Mouse (Mus musculus) kidney, embryonic 15.5 days (tissue): ENCODE measurements at regions not wholly inside any gene's neighbourhood (a gene's known extent, or its start where the extent isn't known, plus 50 kb on each side); places are given as distances from the start of the nearest gene placed in this dataset.

Experiments used
- ATAC-seq: fragments of 200-750 bp; cut with Nextera tagmentation; replicated peaks from 2 replicates; pipeline ENCODE4 v1.8.0; 2017; ENCODE audit warnings: moderate TSS enrichment; ENCODE audit not compliant: low FRiP score
- H3K27ac ChIP-seq: fragments of 300-500 bp; sonication (generic); 2 replicates; pipeline ENCODE4 v1.5.1; 2015; ENCODE audit warnings: mild to moderate bottlenecking, inconsistent platforms
- H3K27me3 ChIP-seq: fragments of 300-500 bp; sonication (generic); 2 replicates; pipeline ENCODE4 v1.6.1; 2015; ENCODE audit warnings: inconsistent platforms
- H3K36me3 ChIP-seq: fragments of 300-500 bp; sonication (generic); 2 replicates; pipeline ENCODE4 v1.6.1; 2015; ENCODE audit warnings: inconsistent platforms
- H3K4me1 ChIP-seq: fragments of 300-500 bp; sonication (generic); 2 replicates; pipeline ENCODE4 v1.6.1; 2015; ENCODE audit warnings: inconsistent platforms
- H3K4me2 ChIP-seq: fragments of 300-500 bp; sonication (generic); 2 replicates; pipeline ENCODE4 v1.6.1; 2015; ENCODE audit warnings: moderate library complexity, mild to moderate bottlenecking, inconsistent platforms
- H3K4me3 ChIP-seq: fragments of 300-500 bp; sonication (generic); replicated peaks from 2 replicates; pipeline ENCODE4 v1.5.1; 2015; ENCODE audit warnings: mild to moderate bottlenecking, inconsistent platforms
- H3K9ac ChIP-seq: fragments of 300-500 bp; sonication (generic); 2 replicates; pipeline ENCODE4 v1.6.1; 2015; ENCODE audit warnings: mild to moderate bottlenecking, inconsistent platforms
- H3K9me3 ChIP-seq: fragments of 300-500 bp; sonication (generic); replicated peaks from 2 replicates; pipeline ENCODE4 v1.6.1; 2016; ENCODE audit warnings: inconsistent platforms
- WGBS: fragments of 180-500 bp; shearing (Covaris S2); methylation state at CpG from one replicate; pipeline ENCODE4 v1.1.7; 2015; ENCODE audit warnings: mixed read lengths; 5-methylcytosine and 5-hydroxymethylcytosine counted together

DNA sequence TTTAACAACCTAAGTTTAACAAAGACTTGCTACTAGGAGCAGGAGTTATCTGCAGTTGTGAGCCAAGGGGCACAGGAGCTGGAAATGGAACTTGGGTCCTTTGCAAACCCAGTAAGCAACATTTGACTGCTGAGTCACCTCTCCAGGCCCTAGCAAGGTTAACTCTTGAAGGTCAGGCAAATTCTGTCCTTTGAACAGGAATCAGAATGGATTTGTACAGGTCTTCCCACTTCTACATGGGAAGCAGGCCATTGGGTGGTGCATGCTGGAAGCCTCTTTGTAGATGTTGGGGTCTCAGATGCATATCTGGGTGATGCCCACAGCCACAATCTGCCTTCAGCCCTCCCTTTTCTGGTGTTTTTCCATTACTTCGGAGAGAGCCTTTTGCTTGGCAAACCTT, 255.3 kb downstream of the Icos start:
- Histone ChIP-seq H3K27ac (no peak overlapping the region), H3K9ac (no peak overlapping the region), H3K27me3 (no peaks in the 10 kb centered on the region), H3K36me3 (no peaks in the 10 kb centered on the region), H3K4me2 (no peak overlapping the region), H3K4me1 (peaks cover 17% of the 10 kb centered on the region), H3K9me3 (no peaks in the 10 kb centered on the region), H3K4me3 (no peak overlapping the region)
- 59% methylated on average over 1 of the region's 1 CpGs for WGBS
- ATAC-seq = no peak

DNA sequence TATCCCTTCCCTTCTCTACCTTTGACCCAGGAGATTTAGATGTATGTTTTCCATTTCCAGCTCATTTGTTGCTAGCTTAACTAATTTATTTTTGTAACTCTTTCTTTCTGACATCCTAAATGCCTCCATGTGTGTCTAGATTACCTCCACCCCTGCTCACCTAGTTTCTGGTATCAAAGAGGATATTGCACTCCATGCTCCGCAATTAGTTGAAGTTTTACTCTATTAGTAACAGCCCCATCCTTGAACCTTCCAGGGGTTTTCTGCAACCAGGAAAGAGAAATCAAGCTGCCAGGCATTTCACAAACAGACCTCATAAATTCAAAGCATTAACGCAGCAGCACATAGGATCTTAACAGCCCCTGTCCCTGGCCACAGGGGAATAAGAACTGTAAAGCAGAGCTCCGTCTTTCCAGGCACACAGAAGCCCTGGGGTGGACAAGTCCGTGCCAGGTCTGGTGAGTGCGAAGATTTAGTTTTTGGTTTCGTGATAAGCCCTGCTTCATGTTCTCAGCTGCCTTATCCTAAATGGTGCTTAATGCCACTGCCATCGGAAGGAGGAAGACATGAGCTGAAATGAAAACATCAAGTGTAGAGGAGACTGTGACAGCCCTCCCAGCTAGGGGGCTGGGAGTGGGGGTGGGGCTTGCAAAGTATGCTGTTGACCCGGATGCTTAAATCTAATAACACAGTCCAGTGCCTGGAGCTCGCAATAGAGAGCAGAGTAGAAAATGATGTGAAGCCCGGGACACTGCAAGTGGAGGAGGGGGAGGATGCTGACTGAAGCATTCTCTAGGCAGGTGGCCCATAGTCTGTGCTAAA, 256.0 kb downstream of the Icos start:
- 12% methylated on average over 10 of the region's 10 CpGs for WGBS
- Histone ChIP-seq H3K4me1 (peaks cover 17% of the 10 kb centered on the region), H3K27me3 (no peaks in the 10 kb centered on the region), H3K36me3 (no peaks in the 10 kb centered on the region), H3K9me3 (no peaks in the 10 kb centered on the region), H3K27ac (peak overlapping the region; percentile 25), H3K4me2 (peak overlapping the region; percentile 53), H3K4me3 (peak overlapping the region; percentile 23), H3K9ac (no peak overlapping the region)
- ATAC-seq = peak; percentile 89

DNA sequence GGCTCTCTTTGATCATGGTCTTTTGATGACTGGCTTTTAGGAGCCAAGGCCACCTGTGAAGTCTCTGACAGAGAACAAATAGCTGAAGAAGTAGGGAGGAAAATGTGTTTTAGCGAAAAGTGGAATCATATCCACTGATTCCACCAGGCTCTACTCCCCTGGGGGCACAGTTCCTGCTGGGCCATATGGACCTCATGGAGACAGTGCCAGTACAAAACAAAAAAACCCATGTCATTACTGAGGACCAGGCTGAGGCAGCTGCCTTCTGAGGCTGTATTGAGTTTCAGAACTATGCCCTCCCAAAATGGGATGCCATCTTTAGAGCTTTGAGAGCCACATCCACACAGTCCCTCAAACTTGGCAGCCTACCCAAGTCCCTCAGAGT, 256.6 kb downstream of the Icos start:
- H3K36me3 ChIP-seq = no peaks in the 10 kb centered on the region
- no peaks in the 10 kb centered on the region for H3K27me3 ChIP-seq
- peak; percentile 29; the same call in 1 of the 2 replicates for ATAC-seq
- peak overlapping the region; percentile 25; the same call in 1 of the 2 replicates for H3K27ac ChIP-seq
- peak overlapping the region; percentile 53 for H3K4me2 ChIP-seq
- no peaks in the 10 kb centered on the region for H3K9me3 ChIP-seq
- H3K4me3 ChIP-seq = 0 out of 2 replicates have a peak overlapping the region, but pooled peaks have one; percentile 23
- H3K9ac ChIP-seq = no peak overlapping the region
- WGBS = 6% methylated on average over 1 of the region's 1 CpGs
- H3K4me1 ChIP-seq = peaks cover 17% of the 10 kb centered on the region

DNA sequence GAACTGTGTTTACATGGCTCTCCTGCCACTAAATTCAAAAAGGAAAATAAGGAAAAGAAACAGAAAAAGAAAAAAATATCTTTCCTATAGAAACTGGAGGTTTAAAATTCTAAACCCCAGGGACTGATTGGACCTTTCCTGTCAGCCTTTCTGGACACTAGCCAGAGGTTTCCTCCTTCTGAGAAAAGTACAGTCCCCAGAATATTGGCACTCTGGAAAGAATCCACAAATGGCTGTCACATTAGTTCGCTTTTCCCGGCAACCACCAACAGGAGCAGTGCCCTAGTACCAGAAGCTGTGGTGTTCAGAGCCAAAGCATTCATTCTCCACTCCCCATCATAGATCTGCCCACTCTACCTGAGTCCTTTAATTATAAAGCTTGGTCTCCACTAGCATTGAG, 258.8 kb downstream of the Icos start:
- Histone ChIP-seq H3K27ac (no peak overlapping the region), H3K36me3 (no peaks in the 10 kb centered on the region), H3K9me3 (no peaks in the 10 kb centered on the region), H3K9ac (no peak overlapping the region), H3K4me1 (peaks cover 17% of the 10 kb centered on the region), H3K4me3 (no peak overlapping the region), H3K27me3 (no peaks in the 10 kb centered on the region), H3K4me2 (no peak overlapping the region)
- 84% methylated on average over 2 of the region's 2 CpGs for WGBS
- ATAC-seq = no peak

DNA sequence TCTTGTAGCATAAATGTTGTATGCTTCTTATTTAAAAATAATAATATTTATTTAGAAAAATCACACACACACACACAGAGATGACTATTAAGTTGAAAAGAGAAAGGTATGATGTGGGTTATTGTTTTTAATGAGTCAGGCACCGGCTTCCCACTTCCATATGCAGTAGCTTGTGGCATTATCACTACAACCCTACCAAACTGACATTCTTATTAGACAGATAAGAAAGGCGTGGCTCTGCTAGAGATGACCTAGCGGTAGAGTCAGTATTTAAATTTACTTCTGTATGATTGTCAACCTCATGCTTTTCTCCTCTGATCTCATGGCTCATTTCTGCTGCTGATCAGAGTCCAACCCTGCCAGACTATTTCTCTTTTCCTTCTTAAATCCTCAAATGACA, 260.9 kb downstream of the Icos start:
- H3K9ac ChIP-seq = no peak overlapping the region
- H3K27ac ChIP-seq = no peak overlapping the region
- no peak overlapping the region for H3K4me3 ChIP-seq
- 93% methylated on average over 3 of the region's 3 CpGs for WGBS
- no peaks in the 10 kb centered on the region for H3K9me3 ChIP-seq
- H3K27me3 ChIP-seq = no peaks in the 10 kb centered on the region
- no peak overlapping the region for H3K4me2 ChIP-seq
- no peak for ATAC-seq
- peaks cover 10% of the 10 kb centered on the region for H3K4me1 ChIP-seq
- H3K36me3 ChIP-seq = no peaks in the 10 kb centered on the region

DNA sequence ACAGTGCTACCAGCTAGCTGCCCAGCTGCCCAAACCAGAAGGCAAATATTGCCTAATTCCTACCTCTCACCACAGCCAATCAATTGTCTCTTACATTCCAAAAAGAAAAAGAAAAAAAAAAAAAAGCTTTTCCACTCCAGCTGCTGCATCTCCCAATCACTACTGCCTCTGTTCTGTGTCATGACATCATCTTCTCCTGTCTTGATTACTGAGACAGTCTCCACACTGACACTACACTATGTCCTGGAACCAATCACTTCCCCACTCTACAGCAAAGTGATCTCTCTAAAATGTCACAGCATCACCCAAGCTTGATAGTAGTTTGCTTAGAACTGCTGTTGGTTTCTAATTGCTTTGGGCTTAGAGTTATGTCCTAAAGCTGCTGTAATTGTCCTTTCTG, 279.8 kb downstream of the Icos start:
- no peak overlapping the region for H3K4me3 ChIP-seq
- H3K36me3 ChIP-seq = no peaks in the 10 kb centered on the region
- H3K27me3 ChIP-seq = no peaks in the 10 kb centered on the region
- no peak overlapping the region for H3K4me2 ChIP-seq
- no peak overlapping the region for H3K27ac ChIP-seq
- no peak overlapping the region for H3K9ac ChIP-seq
- peaks cover 3% of the 10 kb centered on the region for H3K4me1 ChIP-seq
- ATAC-seq = no peak
- no peaks in the 10 kb centered on the region for H3K9me3 ChIP-seq

DNA sequence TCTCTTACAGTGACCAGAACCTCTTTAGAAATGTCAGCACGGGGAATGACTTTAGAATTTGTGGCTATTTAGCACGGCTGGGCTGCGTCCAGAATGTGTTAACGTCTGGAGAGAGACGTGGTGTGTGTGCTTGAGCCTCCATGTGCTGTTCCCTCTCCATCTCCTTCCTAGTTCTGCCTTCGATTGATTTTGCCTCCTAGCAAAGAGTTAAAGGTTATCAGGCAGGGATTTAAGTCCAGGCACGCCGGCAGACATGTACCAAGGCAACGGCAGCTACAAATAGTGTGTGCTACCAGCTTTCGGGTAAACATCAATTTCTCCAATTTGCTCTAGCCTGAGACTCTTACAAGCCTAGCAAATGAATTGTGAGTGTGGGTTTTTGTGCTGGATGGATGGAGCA, 285.7 kb downstream of the Icos start:
- Histone ChIP-seq H3K9me3 (no peaks in the 10 kb centered on the region), H3K4me3 (no peak overlapping the region), H3K9ac (no peak overlapping the region), H3K4me2 (no peak overlapping the region), H3K27ac (no peak overlapping the region), H3K36me3 (no peaks in the 10 kb centered on the region), H3K27me3 (no peaks in the 10 kb centered on the region), H3K4me1 (0 out of 2 replicates have a peak, but pooled peaks cover 3% of the 10 kb centered on the region)
- ATAC-seq = no peak
- 45% methylated on average over 10 of the region's 10 CpGs for WGBS

DNA sequence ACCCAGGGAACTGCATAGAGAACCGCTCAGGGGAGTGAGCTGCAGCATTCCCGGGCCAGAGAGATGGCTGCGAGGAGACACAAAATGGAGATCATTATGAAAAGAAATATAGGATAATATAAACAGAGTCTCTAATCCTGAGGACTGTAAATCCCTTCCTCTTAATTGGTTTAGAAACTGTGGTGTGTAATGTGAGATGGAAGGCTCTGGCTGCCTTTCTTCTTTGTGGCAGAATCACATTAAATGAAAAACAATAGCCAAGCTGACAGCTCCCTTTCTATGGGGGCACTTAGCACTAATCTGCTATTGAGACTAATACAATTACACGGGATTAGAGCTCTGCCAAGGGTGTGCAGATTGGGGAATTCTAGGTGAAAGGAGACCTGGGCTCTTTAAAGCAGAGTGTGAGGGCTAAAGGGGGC, 288.0 kb downstream of the Icos start:
- no peaks in the 10 kb centered on the region for H3K36me3 ChIP-seq
- H3K27me3 ChIP-seq = no peaks in the 10 kb centered on the region
- 17% methylated on average over 4 of the region's 4 CpGs for WGBS
- no peaks in the 10 kb centered on the region for H3K9me3 ChIP-seq
- H3K9ac ChIP-seq = no peak overlapping the region
- no peak overlapping the region for H3K27ac ChIP-seq
- H3K4me3 ChIP-seq = no peak overlapping the region
- 0 out of 2 replicates have a peak, but pooled peaks cover 3% of the 10 kb centered on the region for H3K4me1 ChIP-seq
- no peak; the same call in 1 of the 2 replicates for ATAC-seq
- H3K4me2 ChIP-seq = no peak overlapping the region

DNA sequence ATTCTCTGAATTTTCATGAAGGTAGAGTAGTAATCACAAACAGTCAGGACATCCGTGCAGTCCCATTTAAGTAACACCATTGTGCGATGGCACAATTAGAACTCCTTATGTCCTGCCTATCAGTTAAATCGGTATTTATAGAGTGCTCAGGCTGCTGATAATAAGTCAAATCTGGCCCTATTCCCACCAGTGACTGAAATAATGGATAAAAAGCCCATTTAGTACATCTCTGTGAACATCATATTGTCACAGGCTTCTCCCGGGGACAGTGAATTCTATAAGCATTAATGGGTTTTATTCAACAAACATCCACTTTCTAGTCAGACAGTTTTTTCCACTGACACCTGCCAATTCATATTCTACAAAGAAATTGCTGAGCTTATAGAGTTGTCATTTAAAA, 296.1 kb downstream of the Icos start:
- no peak overlapping the region for H3K27ac ChIP-seq
- no peak overlapping the region for H3K4me2 ChIP-seq
- H3K9ac ChIP-seq = no peak overlapping the region
- H3K4me3 ChIP-seq = no peak overlapping the region
- ATAC-seq = no peak
- H3K27me3 ChIP-seq = peaks cover 10% of the 10 kb centered on the region; the same call in 1 of the 2 replicates
- H3K36me3 ChIP-seq = no peaks in the 10 kb centered on the region
- no peaks in the 10 kb centered on the region for H3K4me1 ChIP-seq
- no peaks in the 10 kb centered on the region for H3K9me3 ChIP-seq
- WGBS = 87% methylated on average over 4 of the region's 4 CpGs

DNA sequence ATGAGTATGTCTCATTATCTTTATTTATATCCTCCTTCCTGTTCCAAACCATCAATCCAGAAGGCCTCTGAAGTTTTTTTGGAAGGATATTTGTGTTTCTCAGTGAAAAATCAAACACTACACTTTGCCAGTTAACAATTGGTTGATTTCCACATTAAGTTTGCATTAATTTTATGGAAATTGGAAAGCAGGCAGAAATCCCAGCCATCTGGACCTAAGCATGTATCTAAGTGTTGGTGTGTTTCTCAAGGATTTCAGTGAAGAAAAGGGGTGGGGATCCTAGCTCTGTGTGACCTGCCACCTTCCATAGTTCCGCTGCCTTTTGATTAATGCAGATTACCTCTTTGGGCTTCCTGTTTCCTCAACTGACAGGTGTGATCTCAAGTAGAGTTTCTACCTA, 296.5 kb downstream of the Icos start:
- Histone ChIP-seq H3K4me2 (no peak overlapping the region), H3K4me3 (no peak overlapping the region), H3K27me3 (peaks cover 10% of the 10 kb centered on the region; the same call in 1 of the 2 replicates), H3K27ac (no peak overlapping the region), H3K9me3 (no peaks in the 10 kb centered on the region), H3K4me1 (no peaks in the 10 kb centered on the region), H3K36me3 (no peaks in the 10 kb centered on the region), H3K9ac (no peak overlapping the region)
- WGBS = 93% methylated on average over 1 of the region's 1 CpGs
- no peak for ATAC-seq

DNA sequence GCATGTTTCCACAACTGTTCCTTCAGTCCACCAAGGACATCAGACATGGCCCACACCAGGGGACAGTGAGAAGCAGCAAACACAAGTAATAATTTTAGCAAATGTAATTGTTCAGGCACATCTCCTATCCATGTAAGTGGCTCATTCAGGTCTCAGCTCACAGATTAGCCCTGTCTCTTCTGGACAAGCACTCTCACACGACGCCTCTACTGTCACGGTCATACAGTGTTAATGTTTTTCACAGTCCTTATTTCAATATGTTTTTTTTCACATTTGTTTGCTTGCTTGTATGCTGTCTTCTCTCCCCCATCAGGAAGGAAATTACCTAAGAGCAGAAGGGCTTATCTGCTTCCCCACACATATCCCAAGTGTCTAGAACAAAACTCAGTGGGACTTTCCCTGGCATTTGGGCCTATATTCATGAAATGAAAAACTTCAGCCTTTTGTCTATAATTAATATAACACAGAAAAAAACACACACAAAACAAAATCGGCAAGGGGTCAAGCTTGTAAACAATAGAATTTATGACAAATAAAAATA, 299.5 kb downstream of the Icos start:
- WGBS = 82% methylated on average over 4 of the region's 4 CpGs
- no peak overlapping the region for H3K4me2 ChIP-seq
- ATAC-seq = no peak
- no peak overlapping the region for H3K4me3 ChIP-seq
- no peaks in the 10 kb centered on the region for H3K4me1 ChIP-seq
- H3K36me3 ChIP-seq = no peaks in the 10 kb centered on the region
- H3K27me3 ChIP-seq = peaks cover 6% of the 10 kb centered on the region; the same call in 1 of the 2 replicates
- H3K27ac ChIP-seq = no peak overlapping the region
- H3K9ac ChIP-seq = no peak overlapping the region
- no peaks in the 10 kb centered on the region for H3K9me3 ChIP-seq

DNA sequence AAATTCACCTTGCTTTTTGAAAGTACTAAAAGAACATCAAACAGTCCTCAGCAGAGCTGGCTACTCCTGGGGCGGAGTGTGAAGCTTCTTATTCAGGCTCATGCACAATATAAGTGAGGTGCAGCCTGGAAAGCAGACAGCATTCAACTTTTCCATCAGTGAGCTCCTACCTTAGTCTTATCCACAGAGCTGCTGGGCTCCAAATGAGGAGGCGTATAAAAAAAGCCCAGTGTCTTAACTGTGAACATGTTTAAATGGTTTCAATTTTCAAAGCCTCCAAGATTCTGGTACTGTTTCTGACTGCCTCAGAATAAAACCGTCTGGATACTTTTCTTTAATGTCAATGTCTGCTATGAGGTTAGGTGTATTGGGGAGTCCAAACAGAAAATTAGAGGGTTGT, 310.5 kb downstream of the Icos start:
- no peak overlapping the region for H3K27ac ChIP-seq
- H3K9me3 ChIP-seq = no peaks in the 10 kb centered on the region
- H3K4me2 ChIP-seq = no peak overlapping the region
- WGBS = 82% methylated on average over 3 of the region's 3 CpGs
- 0 out of 2 replicates have a peak, but pooled peaks cover 2% of the 10 kb centered on the region for H3K4me1 ChIP-seq
- H3K4me3 ChIP-seq = no peak overlapping the region
- no peak for ATAC-seq
- no peak overlapping the region for H3K9ac ChIP-seq
- H3K36me3 ChIP-seq = no peaks in the 10 kb centered on the region
- no peaks in the 10 kb centered on the region for H3K27me3 ChIP-seq
